Comparison of ENCODE assay signal across 14 mouse cellular contexts in the genomic region with DNA sequence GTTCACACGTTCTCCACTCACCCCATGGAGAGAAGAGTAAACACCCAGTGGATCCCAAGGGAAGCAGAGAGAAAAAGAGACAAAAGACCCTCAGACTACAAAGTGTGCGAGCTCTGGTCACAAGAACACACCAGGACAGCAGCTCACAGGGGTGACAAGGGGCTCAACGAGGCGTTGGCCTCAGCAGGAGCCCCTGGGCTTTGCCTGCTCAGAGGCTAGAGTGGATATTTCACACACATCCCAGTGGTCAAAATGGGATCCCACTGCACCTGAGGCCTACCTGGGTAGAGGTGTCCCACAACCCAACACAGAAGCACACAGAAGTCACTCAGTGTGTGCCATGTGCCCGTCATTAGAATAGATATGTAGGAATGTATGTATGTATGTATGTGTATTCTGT.
A peak's percentile ranks its signal among the peaks of the same experiment; 100 is the strongest.
DNase-seq lines count a peak whose midpoint lies in the region; ATAC-seq and TF ChIP-seq lines count a peak whose summit lies in the region.
"Had no signal": no experiment of that assay in that cellular context is flagged by ENCODE, and none has a peak within 500 bp of the region (broad histone marks: within the 10 kb centered on the region; RNA-seq: fewer than 3 reads in every experiment).

No protein-coding gene starts in this region.

- ATAC-seq in kidney, embryonic 15.5 days (replicated peaks; ENCODE audit: low FRiP score), result no peak
- no peak for ATAC-seq in hindbrain, embryonic 13.5 days (ENCODE audit: low FRiP score)
- ATAC-seq in inflammation-experienced regulatory T-cells, adult 6 months, result no peak
- ATAC-seq: liver, embryonic 12.5 days; midbrain, embryonic 15.5 days had no signal

- H3K4me3 ChIP-seq in heart, adult 2 months, result no peak overlapping the region
- H3K4me3 ChIP-seq in kidney, embryonic 15.5 days (replicated peaks), result no peak overlapping the region
- H3K4me3 ChIP-seq in brown adipose tissue, adult 24 weeks (ENCODE audit: insufficient read depth, low read depth, low read length), result no peak overlapping the region
- H3K4me3 ChIP-seq in hindbrain, embryonic 13.5 days, result no peak overlapping the region
- H3K4me3 ChIP-seq: liver, embryonic 12.5 days; midbrain, embryonic 15.5 days had no signal

- intact Hi-C loops in heart, adult 2 months (cut with DNase I), result no loop called here

- no peaks in the 10 kb centered on the region for H3K9me3 ChIP-seq in kidney, embryonic 15.5 days (replicated peaks)
- H3K9me3 ChIP-seq in hindbrain, embryonic 13.5 days, result no peaks in the 10 kb centered on the region
- H3K9me3 ChIP-seq: liver, embryonic 12.5 days; midbrain, embryonic 15.5 days had no signal

- TF ChIP-seq EP300 in heart, adult 2 months (IDR thresholded peaks at IDR 0.05; ENCODE audit: insufficient read depth, low read depth, low read length), result no peak

- no peaks in the 10 kb centered on the region for H3K27me3 ChIP-seq in heart, adult 2 months (ENCODE audit: control insufficient read depth, insufficient read depth, low read length)
- H3K27me3 ChIP-seq in kidney, embryonic 15.5 days, result no peaks in the 10 kb centered on the region
- no peaks in the 10 kb centered on the region for H3K27me3 ChIP-seq in hindbrain, embryonic 13.5 days
- H3K27me3 ChIP-seq: liver, embryonic 12.5 days; midbrain, embryonic 15.5 days had no signal

- no peak overlapping the region for H3K4me2 ChIP-seq in kidney, embryonic 15.5 days
- H3K4me2 ChIP-seq in hindbrain, embryonic 13.5 days, result no peak overlapping the region
- H3K4me2 ChIP-seq: liver, embryonic 12.5 days; midbrain, embryonic 15.5 days had no signal

- 86% methylated on average over 5 of the region's 5 CpGs for WGBS in heart, adult 2 months
- WGBS in kidney, embryonic 15.5 days, result 84% methylated on average over 5 of the region's 5 CpGs
- 72% methylated on average over 5 of the region's 5 CpGs for WGBS in hindbrain, embryonic 13.5 days

- H3K27ac ChIP-seq in heart, adult 2 months, result no peak overlapping the region; the same call in 1 of the 2 replicates
- peak overlapping the region; percentile 96 for H3K27ac ChIP-seq in kidney, embryonic 15.5 days
- H3K27ac ChIP-seq in brown adipose tissue, adult 24 weeks (replicated peaks; ENCODE audit: low read depth, low read length), result peak overlapping the region; percentile 95; the same call in 1 of the 2 replicates
- peak overlapping the region; percentile 97; the same call in 1 of the 2 replicates for H3K27ac ChIP-seq in hindbrain, embryonic 13.5 days
- H3K27ac ChIP-seq: liver, embryonic 12.5 days; midbrain, embryonic 15.5 days; stomach, postnatal 0 days had no signal

- H3K36me3 ChIP-seq in heart, adult 2 months (ENCODE audit: control insufficient read depth, insufficient read depth, low read length), result peaks cover 16% of the 10 kb centered on the region
- H3K36me3 ChIP-seq in kidney, embryonic 15.5 days, result peaks cover 24% of the 10 kb centered on the region
- 0 out of 2 replicates have a peak, but pooled peaks cover 5% of the 10 kb centered on the region for H3K36me3 ChIP-seq in hindbrain, embryonic 13.5 days
- H3K36me3 ChIP-seq: midbrain, embryonic 15.5 days had no signal

- peaks cover 10% of the 10 kb centered on the region for H3K79me2 ChIP-seq in heart, adult 2 months (replicated peaks; ENCODE audit: control insufficient read depth, insufficient read depth, low read length)

- no peak for TF ChIP-seq POLR2A in heart, adult 2 months (IDR thresholded peaks at IDR 0.05; ENCODE audit: insufficient read depth, low read depth, low read length)

- peak; percentile 83 for DNase-seq in heart, adult 11 months
- no peak for DNase-seq in heart, adult 2 months
- DNase-seq in kidney, postnatal 25 days, result no peak
- no peak for DNase-seq in right cerebral cortex, adult 2 months (ENCODE audit: low spot score in 2 of 2)
- DNase-seq: cerebellum, postnatal 10 days; right cerebral cortex, adult 18-20 months; thymus, postnatal 25 days had no signal

- peaks cover 52% of the 10 kb centered on the region for H3K4me1 ChIP-seq in heart, adult 2 months (ENCODE audit: control insufficient read depth, insufficient read depth, low read length)
- peaks cover 89% of the 10 kb centered on the region for H3K4me1 ChIP-seq in kidney, embryonic 15.5 days
- peaks cover 57% of the 10 kb centered on the region for H3K4me1 ChIP-seq in brown adipose tissue, adult 24 weeks (ENCODE audit: control insufficient read depth, insufficient read depth, insufficient read length, low read length)
- H3K4me1 ChIP-seq in hindbrain, embryonic 13.5 days (replicated peaks), result peaks cover 87% of the 10 kb centered on the region

- no peak for TF ChIP-seq CTCF in heart, adult 2 months (IDR thresholded peaks at IDR 0.05)

- H3K9ac ChIP-seq in heart, adult 2 months (ENCODE audit: low read depth, low read length), result no peak overlapping the region
- H3K9ac ChIP-seq in kidney, embryonic 15.5 days, result no peak overlapping the region
- H3K9ac ChIP-seq in hindbrain, embryonic 13.5 days, result no peak overlapping the region
- H3K9ac ChIP-seq: liver, embryonic 12.5 days; midbrain, embryonic 15.5 days had no signal
